ENCODE assay signal across 8 mouse cellular contexts in the genomic region with DNA sequence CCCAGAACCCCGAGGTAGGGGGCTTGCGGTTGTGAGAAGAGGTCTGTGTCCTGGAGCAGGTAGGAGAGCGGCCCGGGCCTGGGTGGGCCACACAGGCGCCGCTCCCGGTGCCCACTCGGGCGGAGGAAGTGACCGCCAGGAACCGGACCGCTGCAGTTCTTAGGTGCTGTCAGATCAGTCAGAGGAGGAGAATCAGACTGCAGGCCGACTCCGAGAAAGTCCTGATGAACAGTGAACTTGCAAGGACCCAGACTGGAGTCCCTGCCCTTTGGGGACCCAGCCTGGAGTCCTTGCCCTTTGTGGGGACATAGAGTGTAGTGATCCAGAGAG. TPM values are rescaled to one million over a fixed set of nuclear protein-coding genes. Genes with fewer than 3 reads are reported as not detected.
DNase-seq lines count a peak whose midpoint lies in the region; ATAC-seq and TF ChIP-seq lines count a peak whose summit lies in the region.

No protein-coding gene starts in this region.

- peak overlapping the region; percentile 56 for H3K4me3 ChIP-seq in kidney, adult 2 months (ENCODE audit: insufficient read depth, low read depth, low read length)
- H3K4me3 ChIP-seq in forebrain, embryonic 15.5 days, result peak overlapping the region; percentile 57
- H3K4me3 ChIP-seq in stomach, embryonic 15.5 days (replicated peaks), result peak overlapping the region; percentile 76

- peak overlapping the region; percentile 56 for H3K9ac ChIP-seq in forebrain, embryonic 15.5 days (replicated peaks)
- peak overlapping the region; percentile 56 for H3K9ac ChIP-seq in stomach, embryonic 15.5 days

- TF ChIP-seq CTCF in kidney, adult 2 months (conservative IDR thresholded peaks at IDR 0.05; ENCODE audit: insufficient read depth, insufficient read length, low read depth, low read length), result no peak

- no peaks in the 10 kb centered on the region for H3K36me3 ChIP-seq in kidney, adult 2 months (ENCODE audit: control insufficient read depth, insufficient read depth, low read length)
- no peaks in the 10 kb centered on the region for H3K36me3 ChIP-seq in forebrain, embryonic 15.5 days
- no peaks in the 10 kb centered on the region for H3K36me3 ChIP-seq in stomach, embryonic 15.5 days

- no peaks in the 10 kb centered on the region for H3K27me3 ChIP-seq in kidney, adult 2 months (replicated peaks; ENCODE audit: control insufficient read depth, insufficient read depth, low read length)
- no peaks in the 10 kb centered on the region for H3K27me3 ChIP-seq in forebrain, embryonic 15.5 days
- no peaks in the 10 kb centered on the region for H3K27me3 ChIP-seq in stomach, embryonic 15.5 days (replicated peaks)

- 2% methylated on average over 14 of the region's 14 CpGs for WGBS in kidney, adult 2 months
- WGBS in forebrain, embryonic 15.5 days, result 5% methylated on average over 14 of the region's 14 CpGs
- 5% methylated on average over 14 of the region's 14 CpGs for WGBS in stomach, embryonic 15.5 days

- peak overlapping the region; percentile 72 for H3K4me2 ChIP-seq in forebrain, embryonic 15.5 days (replicated peaks)
- H3K4me2 ChIP-seq in stomach, embryonic 15.5 days, result peak overlapping the region; percentile 78

- no peaks in the 10 kb centered on the region for H3K9me3 ChIP-seq in forebrain, embryonic 15.5 days
- no peaks in the 10 kb centered on the region for H3K9me3 ChIP-seq in stomach, embryonic 15.5 days

- no peak for TF ChIP-seq POLR2A in kidney, adult 2 months (IDR thresholded peaks at IDR 0.05; ENCODE audit: low read depth, low read length)

- peak; percentile 14 for DNase-seq in kidney, adult 2 months
- no peak for DNase-seq in kidney, postnatal 4 days
- DNase-seq in ZHBTc4 (ENCODE audit: low read depth, low spot score) (peak; percentile 30), liver (peak; percentile 10)
- DNase-seq in adrenal gland, postnatal 4 days (ENCODE audit: low spot score in 2 of 2), result no peak

- peak; percentile 62 for ATAC-seq in forebrain, embryonic 15.5 days (replicated peaks)
- ATAC-seq in stomach, embryonic 15.5 days (ENCODE audit: insufficient read depth, low FRiP score, low read depth), result no peak; the same call in 1 of the 2 replicates
- no peak for ATAC-seq in megakaryocyte-erythroid progenitor cell, adult 5-6 weeks (replicated peaks; ENCODE audit: low FRiP score, low TSS enrichment, poor library complexity, severe bottlenecking)

- no peak overlapping the region for H3K27ac ChIP-seq in kidney, adult 2 months (ENCODE audit: insufficient read depth, low read depth, low read length)
- peak overlapping the region; percentile 74; the same call in 1 of the 2 replicates for H3K27ac ChIP-seq in forebrain, embryonic 15.5 days (replicated peaks)
- H3K27ac ChIP-seq in stomach, embryonic 15.5 days, result peak overlapping the region; percentile 26; the same call in 1 of the 2 replicates

- H3K4me1 ChIP-seq in kidney, adult 2 months (ENCODE audit: control insufficient read depth, insufficient read depth, low read length), result no peaks in the 10 kb centered on the region; the same call in 1 of the 2 replicates
- H3K4me1 ChIP-seq in forebrain, embryonic 15.5 days, result peaks cover 22% of the 10 kb centered on the region
- H3K4me1 ChIP-seq in stomach, embryonic 15.5 days, result no peaks in the 10 kb centered on the region

RNA-seq across cellular contexts. Expression of a gene that starts 0.6 kb away (rescaled TPM):
- polyA plus RNA-seq in kidney, adult 2 months (2012; rRNA removed), result 0.23 and 0.34 TPM in 2 replicates
- polyA plus RNA-seq in forebrain, embryonic 15.5 days (2015; fragmentation: Nextera tagmentation; extraction: Ambion mirVana), result 15.0 and 17.6 TPM in 2 replicates
- polyA plus RNA-seq in stomach, embryonic 15.5 days (2015; fragmentation: Nextera tagmentation; extraction: Ambion mirVana), result 12.3 and 14.0 TPM in 2 replicates
- 10 to 100 TPM; 24.5 to 26.1 TPM for total RNA-seq in adrenal gland, postnatal 4 days (2021)
- 0.11 TPM in 1 of 2 replicates, not detected in the other for total RNA-seq in megakaryocyte-erythroid progenitor cell, adult 5-6 weeks (2014; fragmentation: Nextera tagmentation)
- total RNA-seq in megakaryocyte-erythroid progenitor cell, adult 5-6 weeks (2017), result 0.69 TPM in 1 of 2 replicates, not detected in the other

Comparison
In these comparisons a context has a peak if more than half of its experiments do, and no peak if none do; other contexts are left out.
1. DNase-seq: peak in kidney, adult 2 months (single experiment), ZHBTc4 (single experiment) and liver (single experiment); none in kidney, postnatal 4 days (0 of 2) and adrenal gland, postnatal 4 days (0 of 2).
2. Peak in every context shown above with its lines, with median percentiles within 50 percentile points of each other: H3K4me3 ChIP-seq.